Mouse (Mus musculus): ENCODE data around the gene Cyp4a10. TPM values are rescaled to one million over a fixed set of nuclear protein-coding genes. Genes with fewer than 3 reads are reported as not detected.
A peak's percentile ranks its signal among the peaks of the same experiment; 100 is the strongest.
"Not testable (repeated sequence)": the region's sequence is repeated elsewhere in the genome, so short reads cannot be mapped to it uniquely, and the experiment has no call there.

The Cyp4a10 gene
- polyA plus RNA-seq, 1 experiment from 2014 or later = not detected

- H3K9me3 ChIP-seq (replicated peaks; ENCODE audit: control insufficient read depth, low read length) = no peaks in the 10 kb centered on the region
- ATAC-seq (replicated peaks; ENCODE audit: insufficient number of reproducible peaks, low FRiP score, low TSS enrichment) = no peak
- H3K4me2 ChIP-seq = no peak overlapping the region
- WGBS (ENCODE audit: insufficient replicate concordance) = 42% methylated on average over 1 of the region's 1 CpGs
- H3K4me1 ChIP-seq (ENCODE audit: control insufficient read depth, insufficient read depth, low read length) = no peaks in the 10 kb centered on the region
- H3K36me3 ChIP-seq (ENCODE audit: control insufficient read depth, insufficient read depth, low read length) = no peaks in the 10 kb centered on the region
- H3K9ac ChIP-seq (ENCODE audit: low read depth, low read length) = no peak overlapping the region
- H3K27ac ChIP-seq (ENCODE audit: low read depth, low read length) = no peak overlapping the region
- H3K4me3 ChIP-seq (ENCODE audit: low read depth, low read length) = no peak overlapping the region
- no peaks in the 10 kb centered on the region for H3K27me3 ChIP-seq (ENCODE audit: control insufficient read depth, insufficient read depth, low read length)
Measured at GRCm38 (mm10) chr4:115545101-115545500, 27.0 kb downstream of the Cyp4a10 start.

- H3K4me2 ChIP-seq = no peak overlapping the region
- H3K27ac ChIP-seq (ENCODE audit: low read depth, low read length) = no peak overlapping the region
- H3K36me3 ChIP-seq (ENCODE audit: control insufficient read depth, insufficient read depth, low read length) = no peaks in the 10 kb centered on the region
- no peak overlapping the region for H3K9ac ChIP-seq (ENCODE audit: low read depth, low read length)
- 0 out of 2 replicates have a peak, but pooled peaks have one; percentile 18 for ATAC-seq (replicated peaks; ENCODE audit: insufficient number of reproducible peaks, low FRiP score, low TSS enrichment)
- 48% methylated on average over 2 of the region's 2 CpGs for WGBS (ENCODE audit: insufficient replicate concordance)
- no peak overlapping the region for H3K4me3 ChIP-seq (ENCODE audit: low read depth, low read length)
- H3K9me3 ChIP-seq (replicated peaks; ENCODE audit: control insufficient read depth, low read length) = no peaks in the 10 kb centered on the region
- no peaks in the 10 kb centered on the region for H3K27me3 ChIP-seq (ENCODE audit: control insufficient read depth, insufficient read depth, low read length)
- no peaks in the 10 kb centered on the region for H3K4me1 ChIP-seq (ENCODE audit: control insufficient read depth, insufficient read depth, low read length)
Measured at GRCm38 (mm10) chr4:115546141-115546828, 28.2 kb downstream of the Cyp4a10 start.

DNA sequence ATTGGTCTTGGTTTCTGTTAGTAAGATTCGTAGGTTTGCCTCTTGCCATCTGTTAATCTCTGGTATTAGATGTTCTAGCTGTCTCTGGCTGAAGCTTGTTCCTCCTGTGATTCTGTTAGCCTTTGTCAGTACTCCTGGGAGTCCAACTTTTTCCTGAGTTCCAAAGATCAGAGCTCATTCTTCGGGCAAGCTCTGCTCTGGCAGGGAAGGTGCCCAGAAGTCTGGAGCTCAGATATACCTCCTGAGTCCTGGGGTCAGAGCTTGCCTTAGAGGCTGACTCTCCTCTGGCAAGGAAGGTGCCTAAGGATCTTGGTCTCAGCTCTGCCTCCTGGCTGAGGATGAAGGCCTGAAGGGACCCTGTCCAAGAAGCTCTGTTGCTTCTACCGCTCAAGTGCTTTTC, 34.7 kb downstream of the Cyp4a10 start:
- WGBS (ENCODE audit: insufficient replicate concordance) = 77% methylated on average over 3 of the region's 3 CpGs
- no peaks in the 10 kb centered on the region for H3K9me3 ChIP-seq (replicated peaks; ENCODE audit: control insufficient read depth, low read length)
- no peaks in the 10 kb centered on the region for H3K27me3 ChIP-seq (ENCODE audit: control insufficient read depth, insufficient read depth, low read length)
- H3K4me1 ChIP-seq (ENCODE audit: control insufficient read depth, insufficient read depth, low read length) = no peaks in the 10 kb centered on the region
- no peaks in the 10 kb centered on the region for H3K36me3 ChIP-seq (ENCODE audit: control insufficient read depth, insufficient read depth, low read length)
- no peak overlapping the region for H3K4me2 ChIP-seq
- no peak for ATAC-seq (replicated peaks; ENCODE audit: insufficient number of reproducible peaks, low FRiP score, low TSS enrichment)
- no peak overlapping the region for H3K4me3 ChIP-seq (ENCODE audit: low read depth, low read length)
- no peak overlapping the region for H3K27ac ChIP-seq (ENCODE audit: low read depth, low read length)
- no peak overlapping the region for H3K9ac ChIP-seq (ENCODE audit: low read depth, low read length)

DNA sequence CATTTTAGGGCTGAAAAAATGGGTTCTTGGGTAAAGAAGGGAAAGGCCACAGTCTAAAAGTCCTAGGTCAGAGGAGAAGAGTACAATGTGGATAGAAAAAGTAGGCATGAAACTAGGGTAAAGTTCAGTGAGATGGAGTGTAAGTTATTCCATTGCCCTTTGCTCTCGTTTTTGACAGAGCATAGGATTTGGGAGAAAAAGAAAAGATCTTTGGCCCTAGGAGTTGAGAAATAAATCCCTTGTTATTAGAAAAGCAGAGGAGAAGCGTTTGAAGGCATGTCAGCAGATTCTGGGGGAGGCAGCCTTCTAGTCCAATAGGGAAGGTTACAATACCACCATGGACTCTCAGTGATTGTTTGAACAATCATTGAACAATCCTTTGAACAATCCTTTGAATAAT, 37.4 kb downstream of the Cyp4a10 start:
- WGBS (ENCODE audit: insufficient replicate concordance) = 65% methylated on average over 2 of the region's 2 CpGs
- no peak for ATAC-seq (replicated peaks; ENCODE audit: insufficient number of reproducible peaks, low FRiP score, low TSS enrichment)
- H3K4me3 ChIP-seq (ENCODE audit: low read depth, low read length) = no peak overlapping the region
- H3K27ac ChIP-seq (ENCODE audit: low read depth, low read length) = no peak overlapping the region
- no peaks in the 10 kb centered on the region for H3K4me1 ChIP-seq (ENCODE audit: control insufficient read depth, insufficient read depth, low read length)
- no peak overlapping the region for H3K9ac ChIP-seq (ENCODE audit: low read depth, low read length)
- H3K4me2 ChIP-seq = no peak overlapping the region
- H3K27me3 ChIP-seq (ENCODE audit: control insufficient read depth, insufficient read depth, low read length) = no peaks in the 10 kb centered on the region
- H3K36me3 ChIP-seq (ENCODE audit: control insufficient read depth, insufficient read depth, low read length) = no peaks in the 10 kb centered on the region
- H3K9me3 ChIP-seq (replicated peaks; ENCODE audit: control insufficient read depth, low read length) = no peaks in the 10 kb centered on the region

DNA sequence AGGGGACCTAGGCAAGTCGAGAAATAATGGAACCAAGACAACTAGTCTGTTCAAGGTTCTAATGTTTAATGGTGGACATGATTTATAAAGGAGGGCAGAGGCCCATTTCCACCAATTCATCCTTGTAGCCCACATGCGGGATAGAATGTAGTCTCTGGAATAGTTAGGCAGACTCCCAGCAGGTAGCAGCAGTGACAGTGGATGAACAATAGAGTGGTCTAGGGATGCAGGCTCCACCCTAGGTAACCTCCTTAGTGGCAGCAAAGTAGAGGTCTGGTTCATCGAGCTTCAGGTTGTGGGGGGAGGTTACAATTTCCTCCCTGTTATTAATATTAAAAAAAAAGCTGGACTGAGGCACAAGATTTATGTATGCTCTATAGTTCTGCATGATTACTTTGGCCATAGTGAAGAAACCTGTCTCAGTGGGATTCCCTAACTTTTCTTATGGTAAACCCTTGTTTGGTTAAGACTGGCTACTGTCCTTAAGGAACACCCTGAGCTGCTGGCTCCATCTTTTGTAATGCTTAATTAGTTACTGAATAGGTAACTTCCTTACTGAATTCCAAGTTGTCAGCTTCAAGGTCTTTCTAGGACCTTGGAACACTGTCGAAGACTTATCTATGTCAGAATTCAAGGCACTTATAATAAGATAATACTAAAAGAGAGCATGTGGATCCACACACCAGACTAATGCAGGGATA, 39.9 kb downstream of the Cyp4a10 start:
- Histone ChIP-seq H3K4me2 (no peak overlapping the region), H3K36me3 (ENCODE audit: control insufficient read depth, insufficient read depth, low read length) (no peaks in the 10 kb centered on the region), H3K27ac (ENCODE audit: low read depth, low read length) (no peak overlapping the region), H3K9me3 (replicated peaks; ENCODE audit: control insufficient read depth, low read length) (no peaks in the 10 kb centered on the region), H3K27me3 (ENCODE audit: control insufficient read depth, insufficient read depth, low read length) (no peaks in the 10 kb centered on the region), H3K9ac (ENCODE audit: low read depth, low read length) (no peak overlapping the region), H3K4me3 (ENCODE audit: low read depth, low read length) (no peak overlapping the region), H3K4me1 (ENCODE audit: control insufficient read depth, insufficient read depth, low read length) (no peaks in the 10 kb centered on the region)
- no peak for ATAC-seq (replicated peaks; ENCODE audit: insufficient number of reproducible peaks, low FRiP score, low TSS enrichment)
- 62% methylated on average over 4 of the region's 4 CpGs for WGBS (ENCODE audit: insufficient replicate concordance)

GRCm38 (mm10) chr4:115561236-115561635, 43.2 kb downstream of the Cyp4a10 start:
- H3K4me3 ChIP-seq (ENCODE audit: low read depth, low read length); H3K27me3 ChIP-seq (ENCODE audit: control insufficient read depth, insufficient read depth, low read length); H3K27ac ChIP-seq (ENCODE audit: low read depth, low read length); H3K9ac ChIP-seq (ENCODE audit: low read depth, low read length); H3K36me3 ChIP-seq (ENCODE audit: control insufficient read depth, insufficient read depth, low read length); ATAC-seq (replicated peaks; ENCODE audit: insufficient number of reproducible peaks, low FRiP score, low TSS enrichment); H3K4me2 ChIP-seq; H3K4me1 ChIP-seq (ENCODE audit: control insufficient read depth, insufficient read depth, low read length); H3K9me3 ChIP-seq (replicated peaks; ENCODE audit: control insufficient read depth, low read length): not testable (repeated sequence)
- WGBS (ENCODE audit: insufficient replicate concordance) = 57% methylated on average over 5 of the region's 5 CpGs

DNA sequence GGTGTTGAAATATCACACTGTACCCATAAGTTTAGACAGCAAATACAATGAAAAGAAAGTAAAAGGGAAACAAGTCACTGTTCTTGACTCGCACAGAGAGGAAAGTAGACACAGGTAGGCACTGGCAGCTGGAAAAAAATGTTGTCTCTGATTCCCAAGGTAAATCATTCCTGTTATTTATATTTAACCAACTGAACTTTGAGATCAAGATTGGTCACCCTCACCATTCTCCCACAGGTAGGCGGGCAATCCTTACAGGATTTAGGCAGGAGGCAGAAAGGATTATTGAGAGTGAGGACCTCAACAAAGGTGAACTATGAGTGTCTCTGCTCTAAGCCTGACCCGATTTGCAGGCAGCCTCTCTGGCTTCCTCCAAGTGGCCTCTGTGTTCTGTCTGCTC, 45.3 kb downstream of the Cyp4a10 start, which contains the start of gene Cyp4a31:
TSS of gene Cyp4a31 (plus strand) at position 249 of the 400 bp plus-strand sequence.
- Histone ChIP-seq H3K4me2 (no peak within 1 kb of the TSS), H3K4me3 (ENCODE audit: low read depth, low read length) (no peak within 1 kb of the TSS), H3K27me3 (ENCODE audit: control insufficient read depth, insufficient read depth, low read length) (no peaks in the 10 kb centered on the region), H3K36me3 (ENCODE audit: control insufficient read depth, insufficient read depth, low read length) (no peaks in the 10 kb centered on the region), H3K9me3 (replicated peaks; ENCODE audit: control insufficient read depth, low read length) (no peaks in the 10 kb centered on the region), H3K27ac (ENCODE audit: low read depth, low read length) (no peak within 1 kb of the TSS), H3K4me1 (ENCODE audit: control insufficient read depth, insufficient read depth, low read length) (no peaks in the 10 kb centered on the region), H3K9ac (ENCODE audit: low read depth, low read length) (no peak within 1 kb of the TSS)
- no peak for ATAC-seq (replicated peaks; ENCODE audit: insufficient number of reproducible peaks, low FRiP score, low TSS enrichment)
- 65% methylated on average over 3 of the region's 3 CpGs for WGBS (ENCODE audit: insufficient replicate concordance)

DNA sequence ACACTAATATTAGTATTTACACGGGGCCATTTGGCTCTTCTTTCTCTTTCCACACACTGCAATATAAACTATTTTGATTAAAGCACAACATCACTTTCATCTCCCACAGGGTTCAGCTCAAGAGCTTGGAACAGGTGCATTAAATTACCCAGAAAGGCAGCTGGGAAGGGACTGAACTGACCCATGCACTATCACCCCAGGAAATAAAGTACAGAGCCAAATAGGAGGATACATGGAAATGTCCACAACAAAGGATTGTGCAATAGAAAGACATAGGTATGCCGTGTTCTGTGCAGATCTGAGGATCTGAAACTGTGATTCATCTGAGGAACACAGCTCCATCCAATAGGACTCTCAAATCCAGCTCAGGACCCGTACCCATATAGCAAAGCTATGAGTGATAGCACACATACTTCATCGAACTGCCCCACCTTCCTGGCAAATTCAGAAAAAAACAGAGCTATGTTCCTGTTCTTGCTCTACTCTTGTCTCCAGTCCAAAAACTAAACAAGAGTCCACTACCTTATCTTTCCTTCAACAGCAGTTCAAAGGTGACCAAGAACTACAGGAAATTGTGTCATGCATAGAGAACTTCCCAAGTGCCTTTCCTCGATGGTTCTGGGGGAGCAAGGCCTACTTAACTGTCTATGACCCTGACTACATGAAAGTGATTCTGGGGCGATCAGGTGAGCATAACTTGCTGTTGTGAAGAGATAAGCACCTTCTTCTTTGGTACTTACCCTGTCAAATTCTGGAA, 46.6 kb downstream of the Cyp4a10 start:
- H3K27ac ChIP-seq (ENCODE audit: low read depth, low read length); H3K4me3 ChIP-seq (ENCODE audit: low read depth, low read length); H3K9me3 ChIP-seq (replicated peaks; ENCODE audit: control insufficient read depth, low read length); H3K27me3 ChIP-seq (ENCODE audit: control insufficient read depth, insufficient read depth, low read length); ATAC-seq (replicated peaks; ENCODE audit: insufficient number of reproducible peaks, low FRiP score, low TSS enrichment); H3K9ac ChIP-seq (ENCODE audit: low read depth, low read length); H3K4me2 ChIP-seq; H3K36me3 ChIP-seq (ENCODE audit: control insufficient read depth, insufficient read depth, low read length); H3K4me1 ChIP-seq (ENCODE audit: control insufficient read depth, insufficient read depth, low read length): not testable (repeated sequence)
- 61% methylated on average over 6 of the region's 6 CpGs for WGBS (ENCODE audit: insufficient replicate concordance)

All from heart, embryonic 11.5 days (tissue).